In genomic region chr9:45432639-45433038, GRCm38 (mm10) we compare ENCODE assay signal across 14 mouse cellular contexts. TPM values are rescaled to one million over a fixed set of nuclear protein-coding genes. Genes with fewer than 3 reads are reported as not detected.
A peak's percentile ranks its signal among the peaks of the same experiment; 100 is the strongest.
DNase-seq lines count a peak whose midpoint lies in the region; ATAC-seq and TF ChIP-seq lines count a peak whose summit lies in the region.
"Had no signal": no experiment of that assay in that cellular context is flagged by ENCODE, and none has a peak within 500 bp of the region (broad histone marks: within the 10 kb centered on the region; RNA-seq: fewer than 3 reads in every experiment).

No protein-coding gene starts in this region.

- no peaks in the 10 kb centered on the region for H3K36me3 ChIP-seq in hindbrain, embryonic 13.5 days
- H3K36me3 ChIP-seq in hindbrain, embryonic 11.5 days (ENCODE audit: control insufficient read depth, insufficient read depth, low read length): no peaks in the 10 kb centered on the region
- H3K36me3 ChIP-seq in forebrain, embryonic 15.5 days: no peaks in the 10 kb centered on the region
- H3K36me3 ChIP-seq in heart, adult 2 months (ENCODE audit: control insufficient read depth, insufficient read depth, low read length): no peaks in the 10 kb centered on the region
- H3K36me3 ChIP-seq: embryonic facial prominence, embryonic 12.5 days; limb, embryonic 12.5 days; lung, embryonic 15.5 days had no signal

- H3K4me2 ChIP-seq in hindbrain, embryonic 13.5 days: peak overlapping the region; percentile 78
- no peak overlapping the region for H3K4me2 ChIP-seq in hindbrain, embryonic 11.5 days (replicated peaks; ENCODE audit: low read depth, low read length)
- peak overlapping the region; percentile 73 for H3K4me2 ChIP-seq in forebrain, embryonic 15.5 days (replicated peaks)
- H3K4me2 ChIP-seq: embryonic facial prominence, embryonic 12.5 days; limb, embryonic 12.5 days; lung, embryonic 15.5 days had no signal

- no peak for TF ChIP-seq CTCF in left cerebral cortex, adult 2 months (IDR thresholded peaks at IDR 0.05)
- TF ChIP-seq CTCF in heart, adult 2 months (IDR thresholded peaks at IDR 0.05): no peak

- peaks cover 69% of the 10 kb centered on the region for H3K4me1 ChIP-seq in hindbrain, embryonic 13.5 days (replicated peaks)
- peaks cover 4% of the 10 kb centered on the region; the same call in 1 of the 2 replicates for H3K4me1 ChIP-seq in hindbrain, embryonic 11.5 days (replicated peaks; ENCODE audit: control insufficient read depth, insufficient read depth, low read length)
- peaks cover 76% of the 10 kb centered on the region for H3K4me1 ChIP-seq in forebrain, embryonic 15.5 days
- H3K4me1 ChIP-seq in heart, adult 2 months (ENCODE audit: control insufficient read depth, insufficient read depth, low read length): no peaks in the 10 kb centered on the region

- TF ChIP-seq EP300 in heart, adult 2 months (IDR thresholded peaks at IDR 0.05; ENCODE audit: insufficient read depth, low read depth, low read length): no peak

- no peak for TF ChIP-seq POLR2A in heart, adult 2 months (IDR thresholded peaks at IDR 0.05; ENCODE audit: insufficient read depth, low read depth, low read length)

- 35% methylated on average over 12 of the region's 12 CpGs for WGBS in hindbrain, embryonic 13.5 days
- 77% methylated on average over 12 of the region's 12 CpGs for WGBS in hindbrain, embryonic 11.5 days
- 17% methylated on average over 12 of the region's 12 CpGs for WGBS in forebrain, embryonic 15.5 days
- 70% methylated on average over 12 of the region's 12 CpGs for WGBS in heart, adult 2 months

- H3K4me3 ChIP-seq in hindbrain, embryonic 13.5 days: peak overlapping the region; percentile 62
- no peak overlapping the region for H3K4me3 ChIP-seq in hindbrain, embryonic 11.5 days (ENCODE audit: low read depth, low read length)
- peak overlapping the region; percentile 73 for H3K4me3 ChIP-seq in forebrain, embryonic 15.5 days
- H3K4me3 ChIP-seq in left cerebral cortex, adult 2 months: peak overlapping the region; percentile 46
- no peak overlapping the region for H3K4me3 ChIP-seq in heart, adult 2 months
- H3K4me3 ChIP-seq: embryonic facial prominence, embryonic 12.5 days; limb, embryonic 12.5 days; lung, embryonic 15.5 days; myocyte had no signal

- no peak for ATAC-seq in hindbrain, embryonic 13.5 days (ENCODE audit: low FRiP score)
- ATAC-seq in hindbrain, embryonic 11.5 days (ENCODE audit: low FRiP score): no peak
- peak; percentile 56 for ATAC-seq in forebrain, embryonic 15.5 days (replicated peaks)
- ATAC-seq in megakaryocyte, adult 5-6 weeks (ENCODE audit: poor library complexity, severe bottlenecking): no peak

- H3K9me3 ChIP-seq in hindbrain, embryonic 13.5 days: no peaks in the 10 kb centered on the region
- no peaks in the 10 kb centered on the region for H3K9me3 ChIP-seq in hindbrain, embryonic 11.5 days (ENCODE audit: control insufficient read depth, low read length)
- H3K9me3 ChIP-seq in forebrain, embryonic 15.5 days: no peaks in the 10 kb centered on the region
- H3K9me3 ChIP-seq: embryonic facial prominence, embryonic 12.5 days; limb, embryonic 12.5 days; lung, embryonic 15.5 days had no signal

- H3K27me3 ChIP-seq in hindbrain, embryonic 13.5 days: peaks cover 45% of the 10 kb centered on the region
- peaks cover 47% of the 10 kb centered on the region for H3K27me3 ChIP-seq in hindbrain, embryonic 11.5 days (ENCODE audit: control insufficient read depth, insufficient read depth, low read length)
- H3K27me3 ChIP-seq in forebrain, embryonic 15.5 days: 0 out of 2 replicates have a peak, but pooled peaks cover 9% of the 10 kb centered on the region
- H3K27me3 ChIP-seq in heart, adult 2 months (ENCODE audit: control insufficient read depth, insufficient read depth, low read length): peaks cover 12% of the 10 kb centered on the region

- peak overlapping the region; percentile 86 for H3K9ac ChIP-seq in hindbrain, embryonic 13.5 days
- H3K9ac ChIP-seq in hindbrain, embryonic 11.5 days (ENCODE audit: low read depth, low read length): no peak overlapping the region
- H3K9ac ChIP-seq in forebrain, embryonic 15.5 days (replicated peaks): peak overlapping the region; percentile 83
- no peak overlapping the region for H3K9ac ChIP-seq in heart, adult 2 months (ENCODE audit: low read depth, low read length)
- H3K9ac ChIP-seq: embryonic facial prominence, embryonic 12.5 days; limb, embryonic 12.5 days; lung, embryonic 15.5 days had no signal

- no peak for DNase-seq in hindbrain, embryonic 11.5 days (ENCODE audit: low spot score)
- peak in 1 of 2 experiments; percentile 54 for DNase-seq in left cerebral cortex, adult 2 months (ENCODE audit: extremely low spot score in 1 of 2, low spot score in 2 of 2)
- DNase-seq in right cerebral cortex, adult 18-20 months: peak; percentile 63
- DNase-seq in heart, adult 2 months: no peak
- no peak for DNase-seq in kidney, adult 18-20 months
- DNase-seq: gastrocnemius, postnatal 14 days; heart, postnatal 14 days had no signal

- peak overlapping the region; percentile 92 for H3K27ac ChIP-seq in hindbrain, embryonic 13.5 days
- H3K27ac ChIP-seq in hindbrain, embryonic 11.5 days (ENCODE audit: low read depth, low read length): no peak overlapping the region
- peak overlapping the region; percentile 92 for H3K27ac ChIP-seq in forebrain, embryonic 15.5 days (replicated peaks)
- H3K27ac ChIP-seq in left cerebral cortex, adult 2 months: peak overlapping the region; percentile 88
- H3K27ac ChIP-seq in heart, adult 2 months: no peak overlapping the region
- H3K27ac ChIP-seq: embryonic facial prominence, embryonic 12.5 days; limb, embryonic 12.5 days; lung, embryonic 15.5 days had no signal

- intact Hi-C loops in left cerebral cortex, adult 2 months (cut with DNase I): loop anchor here (5.0 kb wide), 1 partner anchor 105 kb away; no protein-coding TSS in a partner anchor
- intact Hi-C loops in heart, adult 2 months (cut with DNase I): no loop called here

- no peaks in the 10 kb centered on the region for H3K79me2 ChIP-seq in heart, adult 2 months (replicated peaks; ENCODE audit: control insufficient read depth, insufficient read depth, low read length)

RNA-seq across cellular contexts. Expression of gene Dscaml1, which starts 6.2 kb away (rescaled TPM):
- polyA plus RNA-seq in hindbrain, embryonic 13.5 days (2015; fragmentation: Nextera tagmentation; extraction: Ambion mirVana): 11.1 and 11.2 TPM in 2 replicates
- 0.52 and 0.80 TPM in 2 replicates for polyA plus RNA-seq in hindbrain, embryonic 11.5 days (2014; fragmentation: Nextera tagmentation; extraction: Ambion mirVana)
- 22.3 and 23.5 TPM in 2 replicates for polyA plus RNA-seq in forebrain, embryonic 15.5 days (2015; fragmentation: Nextera tagmentation; extraction: Ambion mirVana)
- total RNA-seq in left cerebral cortex, adult 2 months (2021): 10 to 100 TPM; 58.0 to 61.5 TPM
- total RNA-seq in heart, adult 2 months (2021): not detected
- polyA plus RNA-seq in heart, adult 2 months (2012; rRNA removed): 0.03 and 0.14 TPM in 2 replicates
- not detected in 2 replicates for total RNA-seq in megakaryocyte, adult 5-6 weeks (2015)
- total RNA-seq in megakaryocyte, adult 5-6 weeks (2017): not detected in 2 replicates
- total RNA-seq: heart, postnatal 14 days had no signal
- polyA plus RNA-seq: myocyte had no signal

RNA-seq across cellular contexts. Expression of gene Fxyd2, which starts 33.2 kb away (rescaled TPM):
- 4.5 and 6.4 TPM in 2 replicates for polyA plus RNA-seq in hindbrain, embryonic 13.5 days (2015; fragmentation: Nextera tagmentation; extraction: Ambion mirVana)
- 1.0 and 1.5 TPM in 2 replicates for polyA plus RNA-seq in hindbrain, embryonic 11.5 days (2014; fragmentation: Nextera tagmentation; extraction: Ambion mirVana)
- 5.8 and 6.3 TPM in 2 replicates for polyA plus RNA-seq in forebrain, embryonic 15.5 days (2015; fragmentation: Nextera tagmentation; extraction: Ambion mirVana)
- 1 to 10 TPM; 4.8 to 6.5 TPM for total RNA-seq in left cerebral cortex, adult 2 months (2021)
- total RNA-seq in heart, adult 2 months (2021): 1 to 10 TPM; 2.8 to 3.3 TPM
- 4.2 and 9.7 TPM in 2 replicates for polyA plus RNA-seq in heart, adult 2 months (2012; rRNA removed)
- total RNA-seq in megakaryocyte, adult 5-6 weeks (2015): not detected in 2 replicates
- not detected in 2 replicates for total RNA-seq in megakaryocyte, adult 5-6 weeks (2017)

Comparison
In these comparisons a context has a peak if more than half of its experiments do, and no peak if none do; other contexts are left out.
1. H3K27ac ChIP-seq: peak in hindbrain, embryonic 13.5 days (single experiment), forebrain, embryonic 15.5 days (single experiment) and left cerebral cortex, adult 2 months (single experiment); none in hindbrain, embryonic 11.5 days (single experiment) and heart, adult 2 months (single experiment).
2. H3K4me3 ChIP-seq: peak in hindbrain, embryonic 13.5 days (single experiment), forebrain, embryonic 15.5 days (single experiment) and left cerebral cortex, adult 2 months (single experiment); none in hindbrain, embryonic 11.5 days (single experiment) and heart, adult 2 months (single experiment).
3. H3K9ac ChIP-seq: peak in hindbrain, embryonic 13.5 days (single experiment) and forebrain, embryonic 15.5 days (single experiment); none in hindbrain, embryonic 11.5 days (single experiment) and heart, adult 2 months (single experiment).